Mouse (Mus musculus) kidney, postnatal 25 days (tissue): ENCODE data around the gene Fam189a1.

Experiments
- DNase-seq, 2 experiments: peaks; one replicate each; pipeline ENCODE4 v3.0.0; 2021; ENCODE audit warnings: mixed read lengths in 2 of 2

Gene Fam189a1

DNA sequence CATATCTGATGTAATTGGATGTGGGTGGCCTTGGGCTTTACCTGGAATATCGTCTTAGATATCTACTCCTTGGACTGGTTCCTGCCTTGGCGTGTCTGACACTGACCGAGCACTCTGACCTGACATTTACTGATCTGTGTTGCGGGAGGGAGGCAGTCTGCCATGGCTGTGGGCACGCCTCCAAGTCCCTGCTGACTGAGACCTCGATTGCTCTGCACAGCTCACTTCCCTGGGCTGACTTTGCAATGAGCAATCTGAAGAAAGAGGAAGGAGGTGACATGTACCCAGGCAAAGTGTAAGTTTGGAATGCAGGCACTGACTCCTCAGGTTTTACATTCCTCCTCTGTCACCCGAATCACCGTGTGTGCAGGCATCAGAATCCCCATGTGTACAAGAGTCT, 364.3 kb downstream of the Fam189a1 start:
- DNase-seq, result peak; percentile 45 to 47

DNA sequence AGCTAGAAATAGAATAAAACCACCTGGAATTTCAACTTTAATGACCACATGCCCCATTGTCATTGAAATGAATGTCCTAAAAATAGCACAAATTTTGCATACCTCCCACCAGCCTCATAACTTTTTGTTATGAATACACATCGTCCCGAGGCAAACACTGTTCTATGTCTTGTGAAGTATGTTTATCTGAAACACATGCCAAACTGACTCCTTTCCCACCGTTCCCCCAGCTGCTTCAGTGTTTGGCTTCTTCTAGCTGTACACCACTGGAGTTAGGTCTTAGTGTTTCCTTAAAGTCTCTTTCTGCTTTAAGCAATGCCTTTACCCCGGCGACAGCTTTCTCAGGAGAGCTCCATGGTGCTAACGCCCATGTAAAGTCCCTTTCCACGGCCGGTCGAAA, 365.2 kb downstream of the Fam189a1 start:
- no peak for DNase-seq

DNA sequence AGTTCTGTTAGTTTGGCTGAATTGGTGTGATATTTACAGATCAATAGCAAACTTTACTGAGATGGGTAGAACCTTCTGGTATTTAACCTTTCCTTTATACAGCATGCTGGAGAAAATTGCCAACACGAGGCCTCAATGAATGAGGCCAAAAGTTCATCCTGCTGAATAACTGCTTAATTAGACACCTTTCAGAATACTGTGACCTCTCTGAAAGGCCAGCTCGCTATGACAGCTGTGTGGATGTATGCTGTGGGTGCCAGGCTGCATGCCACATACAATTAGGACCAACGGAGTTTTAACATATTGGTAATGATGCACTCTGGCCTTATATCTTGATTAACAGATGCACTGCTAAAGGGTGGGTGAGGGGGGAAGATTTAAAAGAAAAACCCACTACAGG, 371.3 kb downstream of the Fam189a1 start:
- DNase-seq, result no peak

DNA sequence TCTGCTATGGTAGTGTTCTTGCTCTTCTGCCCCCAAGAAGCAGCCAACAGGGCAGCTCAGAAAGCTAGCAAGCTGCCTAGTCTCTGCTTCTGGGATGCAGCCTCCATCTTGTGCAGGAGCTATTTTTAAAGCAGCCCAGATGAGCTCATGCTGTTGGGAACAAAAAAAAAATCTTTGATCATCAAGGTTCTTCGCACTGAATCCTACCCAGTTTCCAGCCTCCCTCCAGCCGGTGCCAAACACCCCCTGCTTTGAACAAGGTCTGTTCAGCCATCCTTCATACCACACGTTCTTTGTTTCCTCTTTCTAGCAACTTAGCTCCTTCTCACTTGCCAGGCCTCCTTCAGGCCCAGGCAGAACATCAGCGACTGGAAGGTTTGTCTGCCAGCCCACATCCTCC, 376.9 kb downstream of the Fam189a1 start:
- DNase-seq, result no peak

DNA sequence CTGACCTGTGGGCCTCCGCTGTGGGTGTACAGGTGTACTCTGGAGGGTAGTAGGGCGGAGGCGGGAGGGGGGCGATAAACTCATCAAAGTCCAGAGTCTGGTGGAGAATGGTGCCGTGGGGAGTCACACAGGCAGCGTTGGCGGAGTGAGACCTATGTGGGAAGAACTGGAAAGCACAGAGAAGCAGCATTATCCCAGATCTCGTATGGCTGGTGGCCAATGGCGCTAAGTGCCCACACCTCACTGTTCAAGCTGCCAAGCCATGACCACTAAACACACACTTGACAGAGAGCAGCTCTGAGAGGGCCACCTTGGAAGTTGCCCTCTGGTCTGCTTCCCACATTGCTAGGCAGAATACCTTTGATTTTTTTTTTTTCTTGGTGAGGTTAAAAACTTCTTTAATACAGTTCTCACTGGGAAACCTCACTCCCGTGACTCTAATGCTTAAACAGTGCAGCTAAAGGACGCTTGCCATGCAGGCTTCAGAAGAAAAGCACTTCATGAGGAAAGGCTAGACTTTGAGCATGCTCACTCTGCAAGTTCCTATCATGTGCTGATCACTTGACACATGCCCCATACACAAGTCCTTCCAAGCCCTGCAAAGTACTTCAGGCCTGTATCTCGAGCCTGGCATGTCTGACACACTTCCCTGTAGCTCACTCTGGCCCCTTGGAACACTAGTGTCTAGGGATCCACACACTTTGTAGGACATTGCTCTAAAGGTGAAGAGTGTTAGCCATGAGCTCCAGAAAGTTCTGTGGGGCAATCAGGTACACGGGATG, 379.5 kb downstream of the Fam189a1 start:
- no peak for DNase-seq

DNA sequence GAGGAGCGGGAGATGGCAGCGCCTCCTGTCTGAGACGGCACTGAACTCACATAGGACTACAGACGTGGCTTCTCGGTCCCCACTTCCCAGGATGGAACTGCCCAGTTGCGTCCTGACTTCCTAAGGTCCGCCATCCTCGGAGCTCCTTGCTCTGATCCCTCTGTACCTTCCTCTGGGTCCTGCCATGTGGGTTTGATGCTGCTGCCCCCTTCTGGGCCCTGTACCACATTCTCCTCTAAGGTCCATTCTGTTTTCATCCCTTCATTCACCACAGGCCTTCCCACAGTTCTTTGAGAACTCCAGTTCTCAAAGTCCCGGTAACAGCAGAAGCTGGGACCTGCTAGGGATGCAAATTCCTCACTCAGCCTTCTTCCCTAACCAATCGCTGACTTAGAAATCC, 382.9 kb downstream of the Fam189a1 start:
- DNase-seq, result no peak

DNA sequence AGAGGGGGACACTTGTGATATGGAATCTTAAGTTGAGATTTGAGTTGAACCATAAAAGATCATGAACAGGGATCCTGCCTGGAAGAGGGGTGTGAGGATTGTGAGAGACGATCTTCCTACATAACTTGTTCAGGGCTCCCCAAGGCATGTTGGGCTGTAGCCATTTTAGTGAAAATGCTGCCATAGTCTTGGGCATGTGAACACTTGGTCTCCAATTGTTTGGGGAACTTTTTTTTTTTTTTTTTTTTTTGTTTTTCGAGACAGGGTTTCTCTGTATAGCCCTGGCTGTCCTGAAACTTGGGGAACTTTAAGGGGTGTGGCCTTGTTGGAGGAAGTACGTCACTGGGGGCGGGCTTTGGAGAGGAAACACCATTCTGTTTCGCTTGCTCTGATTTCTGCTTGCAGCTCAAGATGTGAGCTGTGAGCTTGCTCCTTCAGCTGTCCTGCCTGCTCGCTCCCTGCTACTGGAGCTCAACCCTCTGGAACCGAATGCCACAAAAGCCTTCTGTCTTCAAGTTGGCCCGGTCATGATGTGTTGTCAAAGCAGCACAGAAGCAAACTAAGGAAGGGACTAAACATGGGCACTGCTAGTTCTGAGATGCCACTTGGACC, 385.5 kb downstream of the Fam189a1 start:
- DNase-seq, result peak in 1 of 2 experiments; percentile 20

DNA sequence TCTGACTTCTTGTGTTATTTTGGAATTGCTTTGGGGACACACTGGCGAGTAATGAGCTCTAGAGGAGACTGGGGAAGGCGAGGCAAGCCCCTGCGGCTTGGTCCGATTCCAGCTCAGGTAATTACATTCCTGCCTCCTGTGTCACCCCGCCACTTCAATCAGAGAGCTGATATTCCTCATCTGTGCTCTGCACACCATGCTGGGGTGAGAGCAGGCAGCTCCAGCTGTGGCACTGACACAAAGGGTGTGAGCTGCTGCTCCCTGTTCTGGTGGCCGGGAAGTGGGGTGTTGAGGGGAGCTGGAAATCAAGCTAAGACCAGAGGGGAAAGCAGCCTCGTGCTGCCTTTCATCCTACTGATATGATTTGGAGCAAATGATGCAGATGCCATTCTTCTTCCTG, 386.6 kb downstream of the Fam189a1 start:
- no peak for DNase-seq

DNA sequence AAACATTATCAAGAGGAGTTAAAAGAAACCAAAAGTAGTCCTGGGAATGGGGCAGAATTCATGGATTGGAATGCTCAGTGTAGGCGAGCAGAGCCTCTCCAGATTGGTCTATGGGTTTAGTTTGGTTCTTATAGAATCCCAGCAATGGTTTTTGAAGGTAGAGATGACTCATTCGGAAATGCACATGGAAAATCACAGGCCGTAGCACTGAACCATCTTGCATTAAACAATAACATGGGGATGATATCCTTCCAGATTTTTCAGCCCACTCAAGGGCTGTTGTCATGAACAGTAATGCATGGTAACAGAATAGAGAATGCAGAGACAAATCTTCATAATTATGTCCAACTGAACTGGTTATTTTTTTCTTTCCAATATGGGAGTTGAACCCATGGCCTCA, 390.8 kb downstream of the Fam189a1 start:
- DNase-seq, result no peak

DNA sequence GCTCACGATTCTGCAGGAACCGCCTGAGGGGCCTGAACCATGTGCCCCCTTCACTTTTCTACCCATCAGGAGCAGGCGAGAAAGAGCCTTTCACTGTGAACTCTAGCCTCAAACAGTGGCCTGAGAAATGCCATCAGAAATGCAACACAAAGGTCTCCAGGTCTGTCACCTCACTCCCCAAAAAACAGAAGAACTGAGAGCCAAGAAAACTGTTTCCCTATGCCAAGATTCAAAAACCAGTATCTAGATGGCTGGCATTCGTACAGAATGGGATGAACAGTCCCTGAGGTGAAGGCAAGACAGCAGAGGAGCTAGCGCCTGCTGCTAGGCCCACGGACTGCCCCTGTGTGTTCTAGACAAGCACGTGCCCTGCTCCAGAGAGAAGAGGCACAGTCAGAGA, 401.2 kb downstream of the Fam189a1 start:
- DNase-seq, result no peak

DNA sequence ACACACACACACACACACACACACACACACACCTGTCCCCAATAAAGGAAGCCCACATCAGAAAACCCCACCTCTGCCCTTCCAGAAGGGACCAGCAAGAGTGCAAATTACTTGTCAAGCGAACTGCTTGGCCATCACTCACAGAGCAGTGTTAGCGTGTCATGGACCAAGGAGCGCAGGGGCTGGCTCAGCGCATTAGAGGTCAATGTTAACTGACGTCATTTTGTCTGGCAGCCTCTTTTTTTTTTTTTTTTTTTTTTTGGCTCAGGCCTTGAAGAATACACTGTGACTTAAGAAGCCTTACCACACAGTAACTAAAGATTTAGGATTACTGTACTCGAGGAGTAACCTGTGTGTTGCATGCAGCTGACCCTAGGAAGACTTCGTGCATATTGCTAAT, 402.2 kb downstream of the Fam189a1 start:
- peak; percentile 51 to 77 for DNase-seq

DNA sequence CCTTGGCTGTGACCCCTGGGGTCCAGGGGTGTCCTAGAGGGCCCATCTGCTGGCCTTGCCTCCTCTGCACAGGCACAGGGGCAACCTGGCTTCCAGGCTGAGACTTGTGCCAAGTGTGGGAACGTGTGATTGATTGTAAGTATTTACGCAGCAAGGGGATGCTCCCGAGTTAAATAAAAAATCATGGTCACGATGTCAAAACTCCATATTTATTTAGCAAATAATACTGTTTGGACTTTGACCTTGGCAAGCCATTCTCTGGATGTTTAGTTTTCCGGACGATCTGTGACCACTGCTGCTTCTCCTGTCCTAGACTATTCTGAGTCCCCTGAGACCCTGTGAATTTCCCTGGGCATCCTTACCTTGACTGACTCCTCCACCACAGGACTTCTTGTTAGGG, 402.7 kb downstream of the Fam189a1 start:
- no peak for DNase-seq

DNA sequence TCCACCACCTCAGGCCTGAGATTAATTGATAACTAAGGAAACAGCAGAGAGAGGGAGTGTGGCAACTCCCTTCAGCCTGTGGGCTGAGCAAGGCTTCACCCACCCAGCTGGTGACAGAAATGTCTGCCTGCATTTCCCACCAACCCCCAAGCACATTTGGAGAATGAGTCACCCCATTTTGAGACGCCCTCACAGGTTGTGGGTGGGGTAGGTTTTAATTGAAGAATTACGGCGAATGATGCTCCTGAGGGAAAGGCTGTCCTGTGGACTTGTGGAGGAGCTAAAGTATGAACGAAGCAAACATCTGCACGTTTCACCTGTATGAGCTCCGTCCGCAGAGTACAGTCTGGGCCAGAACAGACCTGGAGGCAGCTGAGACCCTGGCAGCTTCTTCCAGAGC, 404.2 kb downstream of the Fam189a1 start:
- DNase-seq, result no peak

DNA sequence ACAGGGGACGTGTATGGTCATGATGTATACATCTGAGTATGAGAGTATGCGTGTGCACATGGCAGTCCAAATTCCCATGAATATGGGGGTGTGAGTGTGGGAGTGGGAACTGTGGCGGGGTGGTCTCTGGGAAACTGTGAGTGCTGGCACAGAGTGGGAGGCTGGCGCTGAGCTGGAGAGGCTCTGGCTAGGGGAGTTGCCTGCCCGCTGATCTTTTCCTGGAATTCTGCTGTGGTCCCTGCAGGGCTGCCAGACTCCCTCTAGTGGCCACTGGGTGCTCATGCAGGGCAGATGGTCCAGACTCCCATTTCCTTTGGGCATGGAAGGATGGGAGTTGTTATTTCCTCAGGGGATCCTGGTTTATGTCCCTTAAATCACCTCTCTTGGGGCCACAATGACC, 404.9 kb downstream of the Fam189a1 start:
- DNase-seq, result peak; percentile 50 to 58

DNA sequence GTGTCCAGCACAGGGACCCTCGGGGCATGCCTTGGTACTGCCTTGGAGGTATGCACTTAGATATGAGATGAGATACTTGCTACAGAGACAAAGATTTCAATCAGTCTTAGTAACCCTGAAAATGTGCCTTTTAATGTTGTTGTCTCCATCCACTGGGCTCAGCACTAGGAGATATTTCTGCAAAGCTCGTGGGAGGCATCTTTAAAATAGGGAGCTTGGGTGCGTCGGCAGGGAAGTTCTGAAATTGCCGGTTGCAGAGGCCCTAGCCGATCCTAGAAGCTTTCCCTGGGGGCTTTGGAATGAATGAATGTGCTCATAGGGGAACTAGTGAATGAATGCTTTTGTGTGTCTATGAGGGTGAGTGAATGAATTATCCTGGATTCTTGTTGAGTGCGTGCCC, 412.8 kb downstream of the Fam189a1 start:
- no peak for DNase-seq

DNA sequence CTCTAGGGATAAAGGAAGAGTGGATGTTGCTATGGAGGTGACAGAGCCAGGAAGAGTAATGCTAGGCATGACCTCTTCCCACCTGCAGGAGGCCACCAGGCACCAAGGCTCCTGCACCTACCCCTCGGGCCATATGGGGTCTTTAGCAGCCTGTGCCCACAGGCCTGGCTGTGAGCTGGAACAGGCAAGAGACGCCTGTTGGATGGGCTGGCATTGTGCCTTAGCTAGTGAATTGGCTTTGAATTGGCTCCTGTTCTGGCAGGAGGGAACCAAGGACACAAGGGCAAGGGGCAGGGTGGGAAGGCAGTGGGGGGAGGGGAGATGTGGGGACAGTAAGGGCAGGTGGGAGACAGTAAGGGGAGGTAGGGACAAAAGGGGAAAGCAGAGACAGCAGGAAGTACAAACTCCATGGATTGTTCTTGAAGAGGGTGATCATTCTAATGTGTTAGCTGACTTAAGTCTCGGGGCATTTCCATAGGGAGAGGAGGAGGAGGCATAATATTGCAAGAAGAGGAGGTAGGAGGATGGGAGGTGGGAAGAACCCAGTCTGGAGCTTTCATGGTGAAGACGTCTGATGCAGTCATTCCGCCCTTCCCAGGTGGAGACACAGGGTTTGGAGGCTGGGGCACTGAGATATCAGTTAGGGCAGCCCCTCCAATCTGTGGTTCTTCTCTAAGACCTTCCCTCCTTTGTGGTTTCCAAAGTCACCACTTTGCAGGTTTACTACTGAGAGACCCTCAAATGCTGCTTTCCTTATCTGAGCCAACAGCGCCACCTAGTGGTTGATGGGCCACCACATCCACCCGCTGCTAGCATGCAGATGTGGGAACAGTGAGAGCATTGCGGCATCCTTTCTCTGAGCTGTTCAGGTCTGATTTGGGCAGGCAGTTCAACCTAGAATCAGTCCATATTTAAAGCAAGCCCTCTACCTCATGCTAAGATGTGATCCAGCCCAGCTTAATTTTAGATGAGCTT, 414.8 kb downstream of the Fam189a1 start:
- peak; percentile 50 to 81 for DNase-seq

DNA sequence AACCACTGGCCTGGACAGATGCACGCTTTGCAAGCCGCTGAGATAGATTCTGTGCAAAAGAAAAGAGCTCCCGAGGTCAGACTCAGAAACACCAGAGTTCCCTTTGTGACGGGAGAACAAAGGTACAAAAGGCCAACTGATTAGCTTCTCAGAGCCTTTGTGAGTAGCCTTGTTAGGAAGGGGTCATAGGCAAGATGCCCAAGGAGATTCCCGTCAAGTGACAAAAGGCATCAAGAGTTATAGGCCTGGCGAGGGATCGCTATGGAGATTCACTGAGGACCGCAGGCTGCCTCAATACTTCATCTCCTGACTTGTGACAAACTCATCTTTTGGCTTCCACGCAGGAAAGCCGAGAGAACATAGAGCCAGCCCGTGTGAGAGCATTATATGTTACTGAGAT, 417.2 kb downstream of the Fam189a1 start:
- no peak for DNase-seq

DNA sequence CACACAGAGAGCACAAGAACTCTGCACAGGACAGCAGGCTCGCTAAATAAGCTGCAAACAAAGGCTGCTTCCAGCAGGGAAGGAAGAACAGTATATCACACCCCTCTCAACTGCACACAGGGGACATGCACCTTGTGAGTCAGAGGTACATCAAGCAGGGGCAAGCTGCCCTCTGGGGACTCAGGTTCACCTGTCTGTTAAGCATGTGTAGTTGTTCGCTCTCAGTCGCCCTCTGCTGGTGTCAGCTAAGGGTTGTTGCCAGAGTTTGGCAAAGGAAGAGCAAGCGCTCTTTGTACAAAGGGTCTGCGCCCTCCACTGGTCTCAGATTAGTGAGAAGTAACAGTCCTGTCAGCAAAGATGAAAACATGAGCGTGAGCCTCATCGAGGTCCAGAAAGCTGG, 426.6 kb downstream of the Fam189a1 start:
- peak; percentile 64 to 71 for DNase-seq

DNA sequence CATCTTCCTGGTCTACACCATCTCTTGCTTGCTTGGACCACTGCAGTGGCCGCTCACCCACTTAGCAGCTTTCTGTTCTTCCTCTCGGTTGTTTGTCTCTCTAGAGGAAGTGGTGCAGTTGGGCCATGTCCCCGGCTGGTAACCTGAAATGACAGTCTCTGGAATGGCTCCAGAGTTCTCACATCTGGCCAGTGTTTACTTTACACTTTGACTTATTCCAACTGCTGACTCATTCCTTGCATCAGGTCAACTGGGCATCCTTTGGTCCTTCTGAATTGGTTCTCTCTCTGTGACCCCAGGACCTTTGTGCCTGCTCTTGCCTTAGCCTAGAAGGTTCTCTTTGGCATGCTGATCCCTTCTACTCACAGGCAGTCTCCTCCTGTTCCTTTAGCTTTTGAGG, 427.6 kb downstream of the Fam189a1 start:
- DNase-seq, result no peak

DNA sequence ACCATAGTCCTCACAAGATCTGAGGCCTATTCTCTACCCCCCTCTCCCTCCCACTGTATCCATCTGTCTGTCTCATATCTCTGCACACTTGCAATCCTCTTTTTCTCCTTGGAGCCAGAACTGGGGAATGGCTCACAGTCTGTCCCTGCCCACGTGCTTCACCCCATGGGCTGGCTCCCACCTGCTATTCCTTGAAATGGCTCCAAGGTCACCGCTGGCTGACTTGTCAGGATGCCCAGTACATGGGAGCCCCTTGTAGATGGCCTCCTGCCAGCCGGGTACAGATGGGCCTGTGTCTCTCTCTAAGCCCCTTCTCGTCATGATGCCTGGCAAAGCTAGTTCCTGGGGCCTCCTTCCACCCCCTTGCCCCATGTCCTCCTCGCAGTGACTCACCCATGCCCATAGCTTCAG, 428.2 kb downstream of the Fam189a1 start:
- no peak for DNase-seq

DNA sequence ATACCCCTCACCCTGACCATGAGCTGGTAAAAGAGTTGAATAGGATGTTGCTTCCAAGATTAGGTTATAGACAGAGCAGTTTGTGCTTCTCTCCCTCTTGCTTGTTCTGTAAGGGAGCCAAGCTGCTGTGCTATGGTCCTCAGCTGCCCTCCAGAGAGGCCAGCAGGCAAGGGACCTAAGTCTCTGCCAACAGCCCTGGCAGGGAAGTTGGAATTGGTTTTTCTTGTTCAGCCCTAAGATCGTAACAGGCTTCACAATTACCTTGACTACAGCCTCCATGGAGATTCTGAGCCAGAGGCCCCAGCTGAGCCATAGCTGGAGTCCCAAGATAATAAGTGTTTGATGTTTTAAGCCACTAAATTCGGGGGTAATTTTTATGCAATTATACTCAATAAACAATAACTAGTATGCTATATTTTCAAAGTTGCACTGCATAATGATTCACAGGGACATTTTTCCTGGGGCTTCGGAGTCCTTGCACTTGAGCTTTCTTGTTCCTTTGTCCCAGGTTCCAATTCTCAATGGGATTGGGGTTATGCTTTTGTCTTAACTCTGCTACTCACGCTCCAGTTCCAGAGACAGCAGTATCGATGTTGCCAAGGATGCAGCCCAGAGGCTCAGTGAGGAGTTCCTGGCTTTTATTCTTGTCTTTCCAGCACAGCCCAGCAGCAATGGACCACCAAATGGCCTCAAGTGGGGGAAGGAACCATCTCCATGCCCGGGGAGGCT, 430.2 kb downstream of the Fam189a1 start:
- no peak for DNase-seq

DNA sequence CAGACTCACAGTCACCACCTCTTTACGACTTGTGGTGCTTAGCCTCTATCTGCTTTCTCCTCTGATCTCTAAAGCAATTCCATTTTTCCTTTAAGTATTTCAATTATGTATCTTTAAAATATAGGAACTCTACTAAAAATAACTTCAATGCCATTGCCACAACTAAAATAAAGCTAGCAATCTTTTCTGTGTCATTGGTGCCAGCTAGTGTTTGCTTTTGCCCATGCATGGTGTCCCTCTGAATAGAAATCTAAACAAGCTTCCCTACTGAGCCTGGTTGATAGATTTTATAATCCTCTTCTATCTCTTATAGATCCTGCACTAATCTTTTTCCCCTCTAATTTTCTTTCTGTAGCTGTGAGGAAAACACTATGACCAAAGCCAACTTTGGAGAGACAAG, 432.0 kb downstream of the Fam189a1 start:
- DNase-seq, result no peak

DNA sequence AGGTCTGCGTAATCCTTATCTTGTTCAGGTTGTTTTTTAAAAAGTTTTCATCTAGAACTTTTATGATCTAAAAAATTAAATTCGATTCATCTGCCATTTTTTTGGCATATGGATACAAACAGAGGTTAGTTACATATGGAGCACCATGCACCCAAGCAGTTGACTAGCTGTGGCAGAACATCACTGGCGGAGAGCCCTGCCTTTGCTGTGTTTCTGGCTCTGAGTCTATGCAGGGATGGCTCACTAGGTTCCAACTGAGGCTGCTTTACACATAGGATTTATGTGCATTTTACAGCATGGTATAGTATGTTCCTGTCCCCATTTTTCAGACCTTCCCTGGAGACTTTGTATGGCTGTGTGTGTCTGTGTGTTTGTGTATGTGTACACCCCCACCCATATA, 433.1 kb downstream of the Fam189a1 start:
- no peak for DNase-seq
